Mouse (Mus musculus) C2C12 (cell line): ENCODE data around the gene Capn2.

ENCODE experiments used
- CTCF ChIP-seq: IDR thresholded peaks from one replicate; pipeline ENCODE4 v1.5.1; 2011; ENCODE audit not compliant: control insufficient read depth, insufficient read depth, insufficient read length
- MAX ChIP-seq: IDR thresholded peaks from one replicate; pipeline ENCODE4 v1.6.1; 2011; ENCODE audit warnings: mild to moderate bottlenecking, control low read depth

GRCm38 (mm10) chr1:182436746-182437145 lies 80.7 kb downstream of the Capn2 start:
- TF ChIP-seq CTCF: no peak
- TF ChIP-seq MAX: no peak
